Mouse (Mus musculus): ENCODE measurements around the gene Zfp454.

The Zfp454 gene

DNA sequence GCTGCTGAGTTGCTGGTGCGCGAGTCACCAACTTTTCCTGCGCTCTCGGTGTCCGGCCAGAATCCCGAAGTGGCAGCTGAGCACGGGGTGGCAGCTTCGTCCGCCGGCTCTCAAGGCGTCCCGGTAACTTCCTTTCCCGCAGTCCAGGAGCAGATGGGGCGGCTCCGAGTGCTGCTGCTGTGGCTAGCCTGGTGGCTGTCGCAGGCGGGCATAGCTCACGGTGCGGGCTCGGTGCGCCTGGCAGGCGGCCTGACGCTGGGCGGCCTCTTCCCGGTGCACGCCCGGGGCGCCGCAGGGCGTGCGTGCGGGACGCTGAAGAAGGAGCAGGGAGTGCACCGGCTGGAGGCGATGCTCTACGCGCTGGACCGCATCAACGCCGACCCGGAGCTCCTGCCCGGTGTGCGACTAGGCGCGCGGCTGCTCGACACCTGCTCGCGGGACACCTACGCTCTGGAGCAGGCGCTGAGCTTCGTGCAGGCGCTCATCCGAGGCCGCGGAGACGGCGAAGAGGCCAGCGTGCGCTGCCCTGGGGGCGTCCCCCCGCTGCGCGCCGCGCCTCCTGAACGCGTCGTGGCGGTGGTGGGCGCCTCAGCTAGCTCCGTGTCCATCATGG, 36.4 kb downstream of the Zfp454 start:
- POLR2A ChIA-PET, result interaction anchor here in 3 of 4 experiments (0.5 to 2.6 kb wide), 17 partner anchors 10 to 756 kb away, joined by 3 to 10 read pairs (median 4); partner anchors contain the start of genes Zfp2 (in 2 of the 3), Zfp879 (in 2 of the 3), Hnrnpab (in 1 of the 3) and Phykpl (in 1 of the 3)
- CTCF ChIA-PET, result interaction anchor here (0.5 to 1.2 kb wide), 4 partner anchors 23 to 864 kb away, joined by 3 read pairs; partner anchors contain the start of genes Zfp2 (in 1 of the 4) and Zfp354c (in 1 of the 4)

DNA sequence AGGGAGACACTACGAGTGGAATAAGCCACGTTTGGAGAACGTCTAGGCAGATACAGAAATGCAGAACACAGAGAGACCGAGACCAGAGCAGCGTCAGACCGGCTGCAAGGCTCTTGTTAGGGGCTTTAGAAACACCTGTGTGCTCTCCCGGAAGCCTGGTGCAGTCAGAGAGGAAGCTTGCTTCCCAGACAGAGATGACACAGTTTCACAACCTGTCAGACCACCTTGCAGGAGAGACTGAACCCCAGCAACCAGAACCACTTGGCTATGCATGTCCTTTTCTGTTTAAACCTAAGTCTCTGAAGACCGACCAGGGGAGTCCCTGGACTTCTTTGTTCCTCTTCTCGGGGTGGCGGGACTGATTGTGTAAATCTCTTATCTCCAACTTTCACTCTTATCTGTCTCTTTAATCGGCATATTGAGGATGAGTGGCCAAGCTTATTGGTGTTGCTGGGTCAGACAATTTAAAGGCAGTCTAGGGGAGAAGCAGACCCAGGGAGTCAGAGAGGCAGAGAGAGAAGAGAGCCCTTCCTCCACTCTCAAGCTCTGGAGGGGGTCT, 37.2 kb downstream of the Zfp454 start, which contains the start of gene Grm6:
Gene Grm6 (plus strand): TSS at position 509 of the 559 bp plus-strand sequence.
- ChIA-PET CTCF (interaction anchor here in 3 of 4 experiments (0.6 to 1.2 kb wide), 4 partner anchors 9 to 476 kb away, joined by 3 to 4 read pairs (median 3); partner anchors contain the start of genes Col23a1 (in 1 of the 3), Zfp2 (in 1 of the 3) and Zfp879 (in 1 of the 3)), POLR2A (interaction anchor here (0.8 to 2.6 kb wide), 12 partner anchors 9 to 756 kb away, joined by 3 to 10 read pairs (median 3); partner anchors contain the start of genes Zfp2 (in 2 of the 4), Hnrnpab (in 1 of the 4), Zfp454 (in 1 of the 4) and Zfp879 (in 1 of the 4))

DNA sequence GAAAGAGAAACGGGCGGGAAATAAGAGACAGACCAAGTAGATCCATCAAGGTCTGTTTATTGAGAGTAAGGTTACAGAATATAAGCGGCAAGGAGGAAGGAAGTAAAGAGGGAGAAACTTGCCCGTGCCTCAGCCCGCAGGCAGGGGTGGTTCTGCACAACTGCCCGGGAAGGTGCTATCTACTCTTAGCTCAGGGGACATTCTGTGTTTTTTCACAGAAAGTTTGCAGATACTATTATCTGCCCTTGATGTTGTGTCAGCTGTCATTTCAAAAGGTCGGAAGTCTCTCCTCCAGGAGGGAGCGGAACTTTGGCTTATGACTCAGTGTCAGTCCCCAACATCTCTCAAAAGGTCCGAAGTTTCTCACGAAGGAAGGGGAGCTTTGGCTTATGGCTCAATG, 38.1 kb downstream of the Zfp454 start:
- CTCF ChIA-PET, result interaction anchor here in 1 of 4 experiments (1.5 kb wide), 1 partner anchor 37 kb away, joined by 3 read pairs; no protein-coding TSS in a partner anchor
- POLR2A ChIA-PET, result interaction anchor here in 2 of 4 experiments (1.0 to 2.6 kb wide), 3 partner anchors 8 to 37 kb away, joined by 3 to 10 read pairs (median 3); partner anchors contain the start of gene Zfp879 (in 1 of the 2)

DNA sequence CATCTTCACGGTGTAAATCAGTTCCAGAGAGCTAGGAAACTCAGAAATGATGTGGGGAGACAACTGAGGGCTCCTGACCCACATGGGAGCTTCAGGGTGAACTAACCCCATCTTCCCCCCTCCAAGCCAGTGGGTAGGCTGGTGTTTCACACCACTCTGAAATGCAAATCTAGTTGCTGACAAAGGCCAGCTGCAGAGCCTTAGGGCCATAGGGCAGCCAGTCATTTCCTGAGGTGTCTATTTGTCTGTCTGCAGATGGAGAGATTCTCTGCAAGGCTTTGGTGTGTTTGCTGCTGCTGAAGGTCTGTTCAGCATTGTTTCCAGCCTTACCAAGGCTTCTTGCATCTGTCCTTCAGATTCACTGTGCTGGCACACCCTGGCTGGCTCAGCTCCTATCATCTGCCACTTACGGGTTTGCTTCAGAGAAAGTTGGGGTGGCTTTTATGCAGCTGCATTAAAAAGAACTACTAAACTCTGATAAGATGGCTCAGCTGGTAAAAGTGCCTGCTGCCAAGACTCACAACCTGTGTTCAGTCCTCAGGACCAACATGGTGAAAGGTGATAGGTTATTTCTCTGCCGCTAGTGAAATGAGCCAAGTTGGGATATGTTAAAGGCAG, 38.8 kb downstream of the Zfp454 start:
- CTCF ChIA-PET, result interaction anchor here in 3 of 4 experiments (0.5 to 1.5 kb wide), 3 partner anchors 38 to 355 kb away, joined by 3 to 4 read pairs (median 3); no protein-coding TSS in a partner anchor
- POLR2A ChIA-PET, result interaction anchor here in 2 of 4 experiments (1.1 to 2.6 kb wide), 3 partner anchors 8 to 27 kb away, joined by 3 to 10 read pairs (median 3); partner anchors contain the start of gene Zfp879 (in 1 of the 2)

DNA sequence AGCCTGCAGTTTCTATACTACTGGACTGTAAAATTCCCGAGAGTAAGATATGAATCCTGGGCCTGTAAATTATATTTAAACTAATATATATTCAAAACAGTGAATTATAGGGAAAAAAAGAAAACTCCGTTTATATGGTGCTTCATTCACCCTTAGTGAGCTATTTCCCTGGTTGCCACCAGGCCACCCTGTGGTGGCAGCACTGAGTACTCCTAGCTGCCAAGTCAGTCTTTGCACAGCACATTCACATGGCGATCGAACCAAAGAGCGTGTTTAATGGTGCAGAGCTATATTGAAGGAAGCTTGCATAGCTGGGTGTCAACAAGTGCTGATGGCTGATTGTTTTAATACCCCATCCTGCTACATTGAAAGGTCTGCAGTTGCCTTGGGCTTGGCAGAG, 40.4 kb downstream of the Zfp454 start:
- CTCF ChIA-PET, result interaction anchor here in 3 of 4 experiments (0.5 to 2.1 kb wide), 15 partner anchors 12 to 462 kb away, joined by 3 to 10 read pairs (median 3); partner anchors contain the start of genes Zfp354c (in 2 of the 3) and Zfp454 (in 1 of the 3)

DNA sequence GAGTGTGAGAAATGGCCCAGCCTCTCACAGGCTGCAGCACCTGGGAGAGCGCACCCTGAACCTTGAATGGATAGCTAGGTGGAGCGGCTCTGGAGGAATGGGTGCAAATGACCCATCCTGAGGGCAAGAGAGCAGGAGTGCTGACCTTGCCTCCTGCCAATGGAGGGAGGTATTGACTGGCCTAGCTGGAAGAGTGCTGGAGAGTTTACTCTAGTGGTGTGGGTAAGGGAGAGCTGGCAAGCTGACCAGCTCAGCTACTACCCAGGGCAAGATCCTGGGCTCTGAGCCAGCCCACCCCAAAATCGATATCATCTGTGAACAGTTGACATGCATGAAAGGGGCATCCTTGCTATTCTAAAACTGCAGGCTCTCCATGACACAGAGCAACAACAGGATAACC, 41.5 kb downstream of the Zfp454 start:
- CTCF ChIA-PET, result interaction anchor here (0.5 to 2.1 kb wide), 5 partner anchors 13 to 281 kb away, joined by 3 to 7 read pairs (median 5); partner anchors contain the start of gene Zfp354a (in 1 of the 4)
- POLR2A ChIA-PET, result interaction anchor here in 2 of 4 experiments (0.8 to 1.4 kb wide), 3 partner anchors 49 to 154 kb away, joined by 3 to 5 read pairs (median 3); partner anchors contain the start of gene Zfp2 (in 1 of the 2)

More for the DNA sequence above, 40.4 kb downstream of the Zfp454 start:
- POLR2A ChIA-PET, result interaction anchor here in 3 of 4 experiments (0.6 to 1.4 kb wide), 5 partner anchors 12 to 88 kb away, joined by 3 to 5 read pairs (median 3); partner anchors contain the start of gene Zfp2 (in 2 of the 3)

DNA sequence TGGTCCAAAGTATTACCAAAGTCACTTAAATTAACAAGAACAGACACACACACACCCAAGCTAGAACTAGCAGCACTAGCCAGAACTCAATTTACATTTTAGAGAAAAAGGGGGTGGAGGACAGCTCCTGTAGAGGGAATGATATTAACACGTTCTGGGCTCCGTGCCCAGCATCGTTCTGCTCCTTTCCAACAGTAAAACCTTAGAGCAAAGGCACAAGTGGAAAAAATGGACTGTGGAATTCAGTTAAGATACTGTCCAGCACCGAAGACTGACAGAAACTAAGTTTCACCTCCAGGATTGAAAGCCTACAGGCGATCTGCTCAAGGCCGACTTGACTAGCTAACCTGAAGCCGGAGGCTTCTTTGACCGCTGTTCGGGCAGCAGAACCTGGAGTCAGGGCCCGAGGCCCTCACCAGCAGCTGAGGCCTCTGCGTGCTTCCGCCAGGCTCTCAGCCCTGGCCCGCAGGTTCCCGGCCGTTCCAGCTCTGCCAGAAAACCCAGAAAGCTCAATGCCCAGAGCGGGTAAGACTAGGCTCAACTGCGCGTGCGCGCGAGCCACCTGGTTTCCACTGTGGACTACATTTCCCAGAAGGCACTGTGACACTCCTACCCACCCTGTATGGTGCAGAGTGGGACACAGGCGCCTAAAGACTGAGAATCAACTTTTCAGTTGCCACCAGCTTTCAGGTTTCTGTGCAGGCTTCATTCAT, 46.3 kb downstream of the Zfp454 start, which contains the start of gene Zfp879:
Gene Zfp879 (minus strand): TSS at position 530 of the 713 bp plus-strand sequence.
- CTCF ChIA-PET, result interaction anchor here in 2 of 4 experiments (0.5 to 2.0 kb wide), 7 partner anchors 9 to 1037 kb away, joined by 3 to 6 read pairs (median 4); partner anchors contain the start of genes Grm6 (in 1 of the 2), Phykpl (in 1 of the 2) and Zfp2 (in 1 of the 2)

DNA sequence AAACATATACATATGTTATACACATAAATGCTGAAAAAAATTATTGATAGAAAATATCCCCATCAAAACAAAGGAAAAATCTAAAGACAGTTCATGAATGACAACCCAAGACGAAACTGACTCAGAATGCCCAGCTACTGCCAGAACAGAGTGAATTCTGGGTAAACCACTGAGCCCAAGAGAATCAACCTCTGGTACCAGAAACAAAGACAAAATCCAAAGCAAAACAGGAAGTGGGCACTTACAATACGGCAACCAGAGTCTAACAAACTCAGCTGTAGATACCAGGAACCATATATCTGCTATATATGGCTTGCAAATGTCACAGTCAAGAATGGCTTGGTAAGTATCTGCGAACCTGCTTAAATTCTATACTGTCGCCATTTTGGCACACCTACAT, 51.7 kb downstream of the Zfp454 start:
- ChIA-PET POLR2A (no interaction called here), CTCF (no interaction called here)

More for the DNA sequence above, 46.3 kb downstream of the Zfp454 start, which contains the start of gene Zfp879:
- POLR2A ChIA-PET, result interaction anchor here (0.6 to 2.3 kb wide), 14 partner anchors 9 to 464 kb away, joined by 3 to 10 read pairs (median 4); partner anchors contain the start of genes Zfp2 (in 3 of the 4), Zfp354c (in 3 of the 4), Grm6 (in 1 of the 4) and Hnrnph1 (in 1 of the 4)

DNA sequence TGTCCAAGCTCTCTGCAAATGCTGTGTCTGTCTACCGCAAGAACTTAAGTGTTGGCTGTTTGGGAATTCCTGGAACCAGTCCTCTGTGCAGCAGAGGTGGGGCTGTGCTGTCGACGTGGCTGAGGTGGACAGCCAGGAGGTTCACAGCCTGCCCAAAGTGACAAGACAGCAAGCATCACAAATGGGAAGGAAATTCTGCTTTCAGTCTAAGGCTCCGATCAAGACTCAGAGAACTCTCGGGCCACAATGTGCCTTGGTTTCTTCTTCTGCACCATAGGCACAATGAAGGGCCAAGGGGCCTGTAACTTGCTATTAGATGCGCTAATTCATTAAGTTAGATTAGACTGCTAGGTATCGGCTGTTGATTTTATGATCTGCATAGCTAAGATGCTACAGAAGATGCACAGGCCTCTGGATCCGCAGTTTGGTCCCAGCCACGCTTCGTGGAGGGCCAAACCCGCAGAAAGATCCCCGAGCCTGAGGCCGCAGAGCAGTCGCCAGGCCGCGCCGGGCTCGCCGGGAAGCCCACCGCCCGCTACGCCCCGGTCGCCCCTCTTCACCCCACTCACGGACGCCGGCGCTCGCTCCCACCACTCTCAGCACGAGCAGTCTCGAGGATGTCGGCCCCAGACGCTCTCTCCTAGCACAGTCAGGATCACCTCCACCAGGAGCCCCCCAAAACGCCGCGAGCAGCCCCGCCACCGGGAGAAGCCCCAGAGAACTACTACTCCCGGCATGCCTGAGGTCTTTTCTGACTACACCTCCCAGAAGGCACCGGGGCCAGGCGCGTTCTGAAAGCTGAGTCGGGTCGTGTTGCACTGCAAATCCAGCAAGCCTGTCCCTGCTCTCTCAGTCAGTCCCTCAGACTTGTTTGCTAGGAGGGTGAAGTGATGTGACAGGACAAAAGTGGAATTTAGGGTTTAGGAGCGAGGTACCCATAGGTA, 60.2 kb downstream of the Zfp454 start, which contains the start of gene Zfp354c:
Gene Zfp354c (minus strand): TSS at position 715 of the 944 bp plus-strand sequence.
- ChIA-PET CTCF (interaction anchor here in 2 of 4 experiments (1.0 to 1.8 kb wide), 3 partner anchors 20 to 24 kb away, joined by 3 to 4 read pairs (median 4); no protein-coding TSS in a partner anchor), POLR2A (interaction anchor here (0.5 to 1.4 kb wide), 7 partner anchors 13 to 778 kb away, joined by 3 to 9 read pairs (median 3); partner anchors contain the start of gene Zfp879 (in 2 of the 4))

DNA sequence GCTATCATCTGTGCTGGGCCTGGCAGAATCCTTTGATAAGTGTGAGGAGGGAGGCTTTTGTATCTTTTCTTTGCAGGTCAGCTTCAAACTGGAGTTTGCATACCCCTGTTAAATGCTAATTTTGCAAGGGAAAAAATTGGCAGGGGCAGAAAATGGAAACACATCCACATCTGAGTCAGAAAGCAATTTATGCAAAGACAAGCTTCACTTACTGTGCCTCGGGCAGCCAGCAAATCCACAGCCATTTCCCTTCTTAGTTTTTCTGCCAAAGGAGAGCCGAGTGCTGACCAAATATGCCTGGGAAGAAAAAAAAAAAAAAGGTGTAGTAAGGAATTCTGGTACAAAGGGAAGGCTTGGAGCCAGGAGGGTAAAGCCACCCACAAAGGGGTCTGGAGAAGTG, 61.2 kb downstream of the Zfp454 start:
- POLR2A ChIA-PET, result interaction anchor here in 1 of 4 experiments (0.7 to 1.4 kb wide), 2 partner anchors 89 to 436 kb away, joined by 3 to 4 read pairs; no protein-coding TSS in a partner anchor
- CTCF ChIA-PET, result interaction anchor here in 1 of 4 experiments (1.8 kb wide), 1 partner anchor 21 kb away, joined by 4 read pairs; no protein-coding TSS in a partner anchor

Measured in embryonic stem cell, embryonic (primary cell).